Mouse (Mus musculus): ENCODE measurements at regions not wholly inside any gene's neighbourhood (a gene's known extent, or its start where the extent isn't known, plus 50 kb on each side); places are given as distances from the start of the nearest gene placed in this dataset.

- Histone ChIP-seq H3K9ac (ENCODE audit: insufficient read depth, low read depth, low read length, poor library complexity, severe bottlenecking) (no peak overlapping the region), H3K4me3 (ENCODE audit: insufficient read depth in 1 of 2, low read depth in 1 of 2, low read length in 2 of 2, poor library complexity in 1 of 2, severe bottlenecking in 1 of 2) (no peak overlapping the region), H3K9me3 (ENCODE audit: control insufficient read depth, insufficient read depth, low read depth, low read length) (no peaks in the 10 kb centered on the region), H3K36me3 (ENCODE audit: control insufficient read depth, insufficient read depth, low read length, poor library complexity, severe bottlenecking) (no peaks in the 10 kb centered on the region), H3K4me1 (ENCODE audit: control insufficient read depth in 2 of 2, insufficient read depth in 2 of 2, low read length in 2 of 2, poor library complexity in 1 of 2) (no peaks in the 10 kb centered on the region), H3K27ac (ENCODE audit: insufficient read depth, low read depth, low read length, poor library complexity, severe bottlenecking) (no peak overlapping the region)
- no peak for DNase-seq (ENCODE audit: low read depth, low spot score)
- in situ Hi-C loops (cut with MboI; ENCODE audit: low sequenced_read_pairs in 2 of 2, unreplicated experiment in 2 of 2), result no loop called here
- no peak for TF ChIP-seq ZC3H11A (IDR thresholded peaks at IDR 0.05; ENCODE audit: borderline replicate concordance, low read depth, low read length)
- no peak for TF ChIP-seq ZNF384 (IDR thresholded peaks at IDR 0.05; ENCODE audit: low read depth, low read length)
- TF ChIP-seq MAFK (IDR thresholded peaks at IDR 0.05; ENCODE audit: insufficient read depth, low read depth, low read length), result no peak
- TF ChIP-seq HCFC1 (IDR thresholded peaks at IDR 0.05; ENCODE audit: borderline replicate concordance, insufficient read depth, low read length), result no peak
- TF ChIP-seq CHD2 (IDR thresholded peaks at IDR 0.05; ENCODE audit: low read depth, low read length), result no peak
Observed at GRCm38 (mm10) chr6:49686776-49687175, 135.7 kb upstream of the Npy start.

- Histone ChIP-seq H3K9ac (ENCODE audit: insufficient read depth, low read depth, low read length, poor library complexity, severe bottlenecking) (no peak overlapping the region), H3K36me3 (ENCODE audit: control insufficient read depth, insufficient read depth, low read length, poor library complexity, severe bottlenecking) (no peaks in the 10 kb centered on the region), H3K9me3 (ENCODE audit: control insufficient read depth, insufficient read depth, low read depth, low read length) (no peaks in the 10 kb centered on the region), H3K4me1 (ENCODE audit: control insufficient read depth in 2 of 2, insufficient read depth in 2 of 2, low read length in 2 of 2, poor library complexity in 1 of 2) (no peaks in the 10 kb centered on the region), H3K4me3 (ENCODE audit: insufficient read depth in 1 of 2, low read depth in 1 of 2, low read length in 2 of 2, poor library complexity in 1 of 2, severe bottlenecking in 1 of 2) (no peak overlapping the region), H3K27ac (ENCODE audit: insufficient read depth, low read depth, low read length, poor library complexity, severe bottlenecking) (no peak overlapping the region)
- TF ChIP-seq CHD2 (IDR thresholded peaks at IDR 0.05; ENCODE audit: low read depth, low read length) (no peak), HCFC1 (IDR thresholded peaks at IDR 0.05; ENCODE audit: borderline replicate concordance, insufficient read depth, low read length) (no peak), MAFK (IDR thresholded peaks at IDR 0.05; ENCODE audit: insufficient read depth, low read depth, low read length) (no peak), ZC3H11A (IDR thresholded peaks at IDR 0.05; ENCODE audit: borderline replicate concordance, low read depth, low read length) (no peak), ZNF384 (IDR thresholded peaks at IDR 0.05; ENCODE audit: low read depth, low read length) (no peak)
- in situ Hi-C loops (cut with MboI; ENCODE audit: low sequenced_read_pairs in 2 of 2, unreplicated experiment in 2 of 2), result no loop called here
- DNase-seq (ENCODE audit: low read depth, low spot score), result no peak
Observed at GRCm38 (mm10) chr6:49692032-49692539, 130.4 kb upstream of the Npy start.

- in situ Hi-C loops (cut with MboI; ENCODE audit: low sequenced_read_pairs in 2 of 2, unreplicated experiment in 2 of 2), result no loop called here
- no peak for DNase-seq (ENCODE audit: low read depth, low spot score)
- no peak for TF ChIP-seq ZNF384 (IDR thresholded peaks at IDR 0.05; ENCODE audit: low read depth, low read length)
- no peak for TF ChIP-seq MAFK (IDR thresholded peaks at IDR 0.05; ENCODE audit: insufficient read depth, low read depth, low read length)
- no peak for TF ChIP-seq HCFC1 (IDR thresholded peaks at IDR 0.05; ENCODE audit: borderline replicate concordance, insufficient read depth, low read length)
- no peak for TF ChIP-seq CHD2 (IDR thresholded peaks at IDR 0.05; ENCODE audit: low read depth, low read length)
- TF ChIP-seq ZC3H11A (IDR thresholded peaks at IDR 0.05; ENCODE audit: borderline replicate concordance, low read depth, low read length), result no peak
- H3K4me3 ChIP-seq (ENCODE audit: insufficient read depth in 1 of 2, low read depth in 1 of 2, low read length in 2 of 2, poor library complexity in 1 of 2, severe bottlenecking in 1 of 2), result no peak overlapping the region
- no peaks in the 10 kb centered on the region for H3K9me3 ChIP-seq (ENCODE audit: control insufficient read depth, insufficient read depth, low read depth, low read length)
- no peaks in the 10 kb centered on the region for H3K36me3 ChIP-seq (ENCODE audit: control insufficient read depth, insufficient read depth, low read length, poor library complexity, severe bottlenecking)
- no peak overlapping the region for H3K27ac ChIP-seq (ENCODE audit: insufficient read depth, low read depth, low read length, poor library complexity, severe bottlenecking)
- H3K4me1 ChIP-seq (ENCODE audit: control insufficient read depth in 2 of 2, insufficient read depth in 2 of 2, low read length in 2 of 2, poor library complexity in 1 of 2), result no peaks in the 10 kb centered on the region
- no peak overlapping the region for H3K9ac ChIP-seq (ENCODE audit: insufficient read depth, low read depth, low read length, poor library complexity, severe bottlenecking)
Observed at GRCm38 (mm10) chr6:49694851-49695250, 127.7 kb upstream of the Npy start.

- H3K4me1 ChIP-seq (ENCODE audit: control insufficient read depth in 2 of 2, insufficient read depth in 2 of 2, low read length in 2 of 2, poor library complexity in 1 of 2), result no peaks in the 10 kb centered on the region
- H3K36me3 ChIP-seq (ENCODE audit: control insufficient read depth, insufficient read depth, low read length, poor library complexity, severe bottlenecking), result no peaks in the 10 kb centered on the region
- in situ Hi-C loops (cut with MboI; ENCODE audit: low sequenced_read_pairs in 2 of 2, unreplicated experiment in 2 of 2), result no loop called here
- H3K9me3 ChIP-seq (ENCODE audit: control insufficient read depth, insufficient read depth, low read depth, low read length), result no peaks in the 10 kb centered on the region
- DNase-seq (ENCODE audit: low read depth, low spot score), result no peak
- no peak overlapping the region for H3K9ac ChIP-seq (ENCODE audit: insufficient read depth, low read depth, low read length, poor library complexity, severe bottlenecking)
- H3K4me3 ChIP-seq (ENCODE audit: insufficient read depth in 1 of 2, low read depth in 1 of 2, low read length in 2 of 2, poor library complexity in 1 of 2, severe bottlenecking in 1 of 2), result no peak overlapping the region
- H3K27ac ChIP-seq (ENCODE audit: insufficient read depth, low read depth, low read length, poor library complexity, severe bottlenecking), result no peak overlapping the region
- no peak for TF ChIP-seq MAFK (IDR thresholded peaks at IDR 0.05; ENCODE audit: insufficient read depth, low read depth, low read length)
Observed at GRCm38 (mm10) chr6:49696990-49697389, 125.5 kb upstream of the Npy start.

- in situ Hi-C loops (cut with MboI; ENCODE audit: low sequenced_read_pairs in 2 of 2, unreplicated experiment in 2 of 2), result no loop called here
- no peak for TF ChIP-seq ZNF384 (IDR thresholded peaks at IDR 0.05; ENCODE audit: low read depth, low read length)
- no peak overlapping the region for H3K27ac ChIP-seq (ENCODE audit: insufficient read depth, low read depth, low read length, poor library complexity, severe bottlenecking)
- no peaks in the 10 kb centered on the region for H3K36me3 ChIP-seq (ENCODE audit: control insufficient read depth, insufficient read depth, low read length, poor library complexity, severe bottlenecking)
- no peaks in the 10 kb centered on the region for H3K9me3 ChIP-seq (ENCODE audit: control insufficient read depth, insufficient read depth, low read depth, low read length)
- DNase-seq (ENCODE audit: low read depth, low spot score), result no peak
- no peaks in the 10 kb centered on the region for H3K4me1 ChIP-seq (ENCODE audit: control insufficient read depth in 2 of 2, insufficient read depth in 2 of 2, low read length in 2 of 2, poor library complexity in 1 of 2)
- no peak overlapping the region for H3K9ac ChIP-seq (ENCODE audit: insufficient read depth, low read depth, low read length, poor library complexity, severe bottlenecking)
- no peak overlapping the region for H3K4me3 ChIP-seq (ENCODE audit: insufficient read depth in 1 of 2, low read depth in 1 of 2, low read length in 2 of 2, poor library complexity in 1 of 2, severe bottlenecking in 1 of 2)
Observed at GRCm38 (mm10) chr6:49701453-49701852, 121.1 kb upstream of the Npy start.
